Mouse (Mus musculus) small intestine, adult 2 months (tissue): ENCODE results near the gene Akap1.
A peak's percentile ranks its signal among the peaks of the same experiment; 100 is the strongest.

Experiments
- CTCF ChIP-seq: fragments of 200-500 bp; IDR thresholded peaks from 2 replicates; pipeline ENCODE4 v1.5.1; 2012; ENCODE audit warnings: low read depth, mild to moderate bottlenecking, control low read depth, inconsistent platforms, low read length, moderate library complexity, mixed read lengths; ENCODE audit not compliant: insufficient replicate concordance, insufficient read length; ENCODE audit errors: extremely low read depth
- POLR2A ChIP-seq: fragments of 200-500 bp; IDR thresholded peaks from 2 replicates; pipeline ENCODE4 v1.6.1; 2012; ENCODE audit warnings: low read depth, mild to moderate bottlenecking, control low read depth, inconsistent platforms, low read length, moderate library complexity

GRCm38 (mm10) chr11:88908557-88909211 is 44.3 kb upstream of the Akap1 start:
- TF ChIP-seq CTCF (peak; percentile 34; the same call in 1 of the 2 replicates), POLR2A (no peak)
